Mouse (Mus musculus): ENCODE measurements around the gene Ddx58.
A peak's percentile ranks its signal among the peaks of the same experiment; 100 is the strongest.

The Ddx58 gene

GRCm38 (mm10) chr4:40239409-40240271 lies at the start of gene Ddx58:
Gene Ddx58 (minus strand): TSS chr4:40239828.
- H3K36me3 ChIP-seq (ENCODE audit: control insufficient read depth, insufficient read depth, low read length, poor library complexity, severe bottlenecking): peaks cover 4% of the 10 kb centered on the region; the same call in 1 of the 2 replicates
- DNase-seq (ENCODE audit: low read depth, low spot score): peak; percentile 59
- H3K27me3 ChIP-seq (ENCODE audit: control insufficient read depth, insufficient read depth, low read length, poor library complexity, severe bottlenecking): no peaks in the 10 kb centered on the region

- Histone ChIP-seq H3K36me3 (ENCODE audit: control insufficient read depth, insufficient read depth, low read length, poor library complexity, severe bottlenecking) (no peaks in the 10 kb centered on the region), H3K27me3 (ENCODE audit: control insufficient read depth, insufficient read depth, low read length, poor library complexity, severe bottlenecking) (no peaks in the 10 kb centered on the region)
- DNase-seq (ENCODE audit: low read depth, low spot score): no peak
Measured at GRCm38 (mm10) chr4:40289046-40289445, 49.4 kb upstream of the Ddx58 start.

GRCm38 (mm10) chr4:40287415-40287814 lies 47.8 kb upstream of the Ddx58 start:
- H3K27me3 ChIP-seq (ENCODE audit: control insufficient read depth, insufficient read depth, low read length, poor library complexity, severe bottlenecking): no peaks in the 10 kb centered on the region
- DNase-seq (ENCODE audit: low read depth, low spot score): peak; percentile 68
- H3K36me3 ChIP-seq (ENCODE audit: control insufficient read depth, insufficient read depth, low read length, poor library complexity, severe bottlenecking): no peaks in the 10 kb centered on the region

GRCm38 (mm10) chr4:40285582-40285981 lies 46.0 kb upstream of the Ddx58 start:
- DNase-seq (ENCODE audit: low read depth, low spot score): peak; percentile 87
- no peaks in the 10 kb centered on the region for H3K27me3 ChIP-seq (ENCODE audit: control insufficient read depth, insufficient read depth, low read length, poor library complexity, severe bottlenecking)
- no peaks in the 10 kb centered on the region for H3K36me3 ChIP-seq (ENCODE audit: control insufficient read depth, insufficient read depth, low read length, poor library complexity, severe bottlenecking)

GRCm38 (mm10) chr4:40279276-40279900 lies 39.8 kb upstream of the Ddx58 start, which contains the start of gene Ndufb6:
Gene Ndufb6 (minus strand): TSS chr4:40279421.
- DNase-seq (ENCODE audit: low read depth, low spot score): peak; percentile 95
- H3K36me3 ChIP-seq (ENCODE audit: control insufficient read depth, insufficient read depth, low read length, poor library complexity, severe bottlenecking): no peaks in the 10 kb centered on the region

GRCm38 (mm10) chr4:40278880-40279275 lies 39.2 kb upstream of the Ddx58 start:
- Histone ChIP-seq H3K27me3 (ENCODE audit: control insufficient read depth, insufficient read depth, low read length, poor library complexity, severe bottlenecking) (no peaks in the 10 kb centered on the region), H3K36me3 (ENCODE audit: control insufficient read depth, insufficient read depth, low read length, poor library complexity, severe bottlenecking) (no peaks in the 10 kb centered on the region)
- DNase-seq (ENCODE audit: low read depth, low spot score): no peak

More at GRCm38 (mm10) chr4:40279276-40279900, 39.8 kb upstream of the Ddx58 start, which contains the start of gene Ndufb6:
- no peaks in the 10 kb centered on the region for H3K27me3 ChIP-seq (ENCODE audit: control insufficient read depth, insufficient read depth, low read length, poor library complexity, severe bottlenecking)

- Histone ChIP-seq H3K27me3 (ENCODE audit: control insufficient read depth, insufficient read depth, low read length, poor library complexity, severe bottlenecking) (no peaks in the 10 kb centered on the region), H3K36me3 (ENCODE audit: control insufficient read depth, insufficient read depth, low read length, poor library complexity, severe bottlenecking) (no peaks in the 10 kb centered on the region; the same call in 1 of the 2 replicates)
- peak; percentile 95 for DNase-seq (ENCODE audit: low read depth, low spot score)
Measured at GRCm38 (mm10) chr4:40269430-40270032, 29.9 kb upstream of the Ddx58 start, which contains the start of the genes Smim27 and Topors. Gene Smim27 (plus strand): TSS chr4:40269579. Gene Topors (minus strand): TSS chr4:40269850.

GRCm38 (mm10) chr4:40268835-40269234 lies 29.2 kb upstream of the Ddx58 start:
- DNase-seq (ENCODE audit: low read depth, low spot score): no peak
- no peaks in the 10 kb centered on the region for H3K27me3 ChIP-seq (ENCODE audit: control insufficient read depth, insufficient read depth, low read length, poor library complexity, severe bottlenecking)
- no peaks in the 10 kb centered on the region; the same call in 1 of the 2 replicates for H3K36me3 ChIP-seq (ENCODE audit: control insufficient read depth, insufficient read depth, low read length, poor library complexity, severe bottlenecking)

- DNase-seq (ENCODE audit: low read depth, low spot score): peak; percentile 90
- no peaks in the 10 kb centered on the region; the same call in 1 of the 2 replicates for H3K36me3 ChIP-seq (ENCODE audit: control insufficient read depth, insufficient read depth, low read length, poor library complexity, severe bottlenecking)
- no peaks in the 10 kb centered on the region for H3K27me3 ChIP-seq (ENCODE audit: control insufficient read depth, insufficient read depth, low read length, poor library complexity, severe bottlenecking)
Measured at GRCm38 (mm10) chr4:40268204-40268813, 28.7 kb upstream of the Ddx58 start.

GRCm38 (mm10) chr4:40267681-40268080 lies 28.1 kb upstream of the Ddx58 start:
- H3K36me3 ChIP-seq (ENCODE audit: control insufficient read depth, insufficient read depth, low read length, poor library complexity, severe bottlenecking): no peaks in the 10 kb centered on the region; the same call in 1 of the 2 replicates
- peak; percentile 4 for DNase-seq (ENCODE audit: low read depth, low spot score)

GRCm38 (mm10) chr4:40264321-40264720 lies 24.7 kb upstream of the Ddx58 start:
- peaks cover 9% of the 10 kb centered on the region for H3K36me3 ChIP-seq (ENCODE audit: control insufficient read depth, insufficient read depth, low read length, poor library complexity, severe bottlenecking)
- no peaks in the 10 kb centered on the region for H3K27me3 ChIP-seq (ENCODE audit: control insufficient read depth, insufficient read depth, low read length, poor library complexity, severe bottlenecking)
- no peak for DNase-seq (ENCODE audit: low read depth, low spot score)

More at GRCm38 (mm10) chr4:40267681-40268080, 28.1 kb upstream of the Ddx58 start:
- H3K27me3 ChIP-seq (ENCODE audit: control insufficient read depth, insufficient read depth, low read length, poor library complexity, severe bottlenecking): no peaks in the 10 kb centered on the region

- DNase-seq (ENCODE audit: low read depth, low spot score): no peak
- Histone ChIP-seq H3K36me3 (ENCODE audit: control insufficient read depth, insufficient read depth, low read length, poor library complexity, severe bottlenecking) (0 out of 2 replicates have a peak, but pooled peaks cover 2% of the 10 kb centered on the region), H3K27me3 (ENCODE audit: control insufficient read depth, insufficient read depth, low read length, poor library complexity, severe bottlenecking) (no peaks in the 10 kb centered on the region)
Measured at GRCm38 (mm10) chr4:40254385-40255103, 14.9 kb upstream of the Ddx58 start.

GRCm38 (mm10) chr4:40253766-40254165 lies 14.1 kb upstream of the Ddx58 start:
- H3K27me3 ChIP-seq (ENCODE audit: control insufficient read depth, insufficient read depth, low read length, poor library complexity, severe bottlenecking): no peaks in the 10 kb centered on the region
- DNase-seq (ENCODE audit: low read depth, low spot score): no peak
- no peaks in the 10 kb centered on the region for H3K36me3 ChIP-seq (ENCODE audit: control insufficient read depth, insufficient read depth, low read length, poor library complexity, severe bottlenecking)

- no peaks in the 10 kb centered on the region for H3K36me3 ChIP-seq (ENCODE audit: control insufficient read depth, insufficient read depth, low read length, poor library complexity, severe bottlenecking)
- no peaks in the 10 kb centered on the region for H3K27me3 ChIP-seq (ENCODE audit: control insufficient read depth, insufficient read depth, low read length, poor library complexity, severe bottlenecking)
- peak; percentile 20 for DNase-seq (ENCODE audit: low read depth, low spot score)
Measured at GRCm38 (mm10) chr4:40250984-40251383, 11.4 kb upstream of the Ddx58 start.

Data from splenic B cell, adult 2 months (primary cell).